Mouse (Mus musculus) mouse embryonic stem cell (cell line): ENCODE data around the gene Trim46.

Source experiments
- in situ Hi-C, 2 experiments: fragments of 300-500 bp; cut with MboI; formaldehyde crosslinking; loops; 1 replicate in 1 of 2; 3 replicates in 1 of 2; pipeline ENCODE4 v1.14.3; 2019 to 2020; ENCODE audit warnings: low sequenced_read_pairs in 2 of 2, low pct_unique_long_range_greater_than_20kb in 1 of 2, mixed read lengths in 1 of 2; ENCODE audit not compliant: unreplicated experiment in 1 of 2

Gene Trim46

DNA sequence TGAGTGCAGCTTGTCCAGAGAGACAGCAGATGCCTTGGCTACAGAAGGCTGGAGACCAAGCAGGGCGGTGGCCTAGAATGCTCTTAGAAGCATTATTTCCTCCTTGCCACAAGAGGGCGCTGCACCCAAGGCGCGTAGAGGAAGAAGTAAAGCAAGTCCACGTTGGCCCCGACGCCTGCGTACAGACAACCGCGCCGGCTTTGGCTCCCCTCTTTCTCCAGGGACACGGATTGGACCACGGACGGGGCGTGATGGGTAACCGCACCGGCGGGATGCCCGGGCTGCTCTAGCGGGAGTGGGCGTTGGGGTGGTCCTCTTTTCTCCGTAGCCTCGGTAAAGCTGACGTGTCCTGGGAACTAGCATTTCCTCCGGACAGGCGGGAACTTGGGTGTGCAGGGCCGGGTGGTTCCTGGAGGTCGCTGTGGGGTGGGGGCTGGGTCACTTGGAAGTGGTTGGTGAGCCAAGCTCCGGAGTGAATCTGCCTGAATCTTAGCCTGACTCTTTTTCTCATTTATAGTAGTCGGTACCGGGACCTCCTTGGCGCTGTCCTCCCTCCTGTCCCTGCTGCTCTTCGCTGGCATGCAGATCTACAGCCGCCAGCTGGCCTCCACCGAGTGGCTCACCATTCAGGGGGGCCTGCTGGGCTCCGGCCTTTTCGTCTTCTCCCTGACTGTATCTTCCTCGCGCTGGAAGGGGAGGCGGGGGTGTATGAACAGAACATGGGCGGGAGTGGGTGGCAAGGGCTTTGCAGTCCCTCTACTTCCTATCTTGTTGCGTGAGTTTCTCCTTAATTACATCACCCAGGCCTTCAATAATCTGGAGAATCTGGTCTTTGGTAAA lies at the start of gene Trim46:
Gene Trim46 (minus strand): TSS at position 49 of the 840 bp plus-strand sequence.
- in situ Hi-C loops, result loop anchor here in 1 of 2 experiments (5.0 kb wide), 1 partner anchor 36 kb away; the partner anchor contains the start of gene Efna1

DNA sequence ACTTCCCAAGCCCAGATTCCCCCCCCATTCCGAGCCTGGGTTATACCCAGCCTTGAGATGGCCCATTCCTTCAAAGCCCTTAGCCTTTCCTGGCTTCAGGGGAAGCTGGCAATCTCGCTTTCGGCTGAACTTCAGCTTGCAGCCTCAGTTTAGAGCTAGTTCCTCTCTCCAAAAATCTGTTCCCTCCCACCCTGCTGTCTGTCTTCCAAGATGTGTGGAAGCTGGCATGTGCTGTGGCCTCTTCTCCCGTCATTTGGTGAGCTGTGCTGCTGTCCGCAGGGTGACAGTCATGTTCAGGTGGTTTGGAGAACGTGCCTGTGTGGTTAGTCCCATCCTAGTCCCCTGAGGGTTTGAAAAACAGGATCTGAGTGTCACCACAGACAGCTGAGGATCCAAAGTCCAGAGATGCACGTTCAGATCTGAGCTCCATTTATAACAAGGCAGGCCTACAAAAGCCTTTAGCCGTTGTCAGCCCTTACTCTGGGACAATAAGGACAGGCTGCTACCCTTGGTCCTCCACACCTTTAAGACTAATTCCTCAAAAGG lies 49.6 kb upstream of the Trim46 start:
- in situ Hi-C loops, result no loop called here

DNA sequence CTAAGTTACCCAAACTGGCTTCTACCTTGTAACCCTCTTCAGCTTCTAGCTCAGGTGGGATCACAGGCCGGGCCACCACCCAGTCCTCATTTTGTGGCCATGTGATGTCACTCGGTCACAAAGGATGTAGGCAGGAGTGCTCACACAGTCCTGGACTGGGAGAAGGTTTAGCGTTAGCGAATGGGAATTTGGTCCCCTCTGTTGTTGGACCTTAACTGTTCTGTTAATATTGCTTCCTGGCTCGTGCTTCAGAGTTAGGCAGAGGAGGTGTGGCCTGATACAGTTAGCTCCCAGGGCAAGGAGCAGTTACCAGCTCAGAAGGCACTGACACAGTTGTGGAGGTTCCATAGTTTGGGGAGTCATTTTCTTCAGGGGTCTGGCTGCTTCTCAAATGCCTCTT lies 48.1 kb upstream of the Trim46 start:
- in situ Hi-C loops, result no loop called here

DNA sequence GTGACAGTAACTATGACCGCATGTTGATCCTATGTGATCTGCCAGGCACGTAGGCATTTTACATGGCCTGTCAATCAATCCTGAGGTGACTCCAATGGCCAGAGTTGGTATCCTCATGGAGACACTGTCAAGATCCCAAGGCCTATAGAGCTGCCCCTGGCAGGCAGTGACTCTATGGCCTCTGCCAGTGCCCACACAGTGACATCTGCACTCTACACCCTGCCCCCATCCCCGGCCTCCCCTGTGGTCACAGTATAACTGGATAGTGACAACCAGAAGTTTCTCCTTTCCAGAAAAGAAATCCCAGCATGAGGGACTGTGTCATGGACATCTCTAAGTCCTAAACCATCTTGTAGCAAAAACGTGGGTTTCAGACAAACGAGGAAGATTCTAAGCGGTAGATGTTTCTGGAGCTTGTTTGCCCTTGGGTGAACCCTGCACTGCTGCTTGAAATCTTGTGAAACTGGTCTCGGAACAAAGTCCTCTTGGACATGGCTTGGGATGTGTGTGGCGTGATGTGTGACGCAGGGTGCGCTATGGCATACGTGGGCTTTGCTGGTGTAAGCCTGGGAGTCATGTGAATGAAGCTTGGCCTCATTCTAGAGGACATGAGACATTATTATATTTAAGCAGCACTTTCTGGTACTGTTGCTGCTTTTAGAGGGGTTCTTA lies 47.3 kb upstream of the Trim46 start:
- in situ Hi-C loops, result no loop called here

DNA sequence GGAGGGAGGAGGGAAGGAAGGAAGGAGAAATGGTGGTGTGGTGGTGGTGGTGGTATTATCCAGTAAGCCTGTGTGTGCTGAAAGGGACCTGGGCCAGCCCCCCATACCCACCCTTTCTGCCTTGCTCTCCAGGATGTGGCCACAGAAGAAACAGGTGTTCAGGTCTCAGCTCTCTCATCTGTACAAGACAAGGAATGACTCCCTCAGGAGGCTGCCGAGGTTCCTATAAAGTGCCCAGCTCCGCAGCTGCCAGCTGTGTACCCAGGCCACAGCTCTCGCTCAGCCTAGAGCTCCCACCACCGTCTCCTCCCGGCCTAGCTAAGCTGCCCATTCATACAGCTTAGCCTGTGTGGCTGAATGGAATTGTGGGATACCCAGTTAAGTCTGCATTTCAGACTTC lies 46.2 kb upstream of the Trim46 start:
- in situ Hi-C loops, result no loop called here

DNA sequence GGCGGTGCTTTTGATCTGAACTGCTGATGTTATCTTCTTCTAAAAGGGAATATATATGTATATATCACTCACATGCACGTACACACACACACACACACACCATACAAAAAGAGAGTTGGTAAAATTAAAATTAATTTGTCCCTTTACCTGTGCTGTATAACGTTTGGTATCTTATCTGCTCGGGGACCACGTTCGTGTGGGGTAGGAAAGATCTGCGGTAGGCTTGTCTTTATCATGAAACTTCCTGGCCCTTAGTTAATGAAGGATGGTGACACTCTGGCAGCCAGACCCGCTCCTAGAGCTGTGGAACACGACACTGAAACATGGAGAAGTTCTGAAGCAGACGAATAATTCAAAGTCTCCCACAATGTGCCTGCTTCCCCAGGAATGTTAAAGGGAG lies 45.8 kb upstream of the Trim46 start:
- in situ Hi-C loops, result no loop called here

DNA sequence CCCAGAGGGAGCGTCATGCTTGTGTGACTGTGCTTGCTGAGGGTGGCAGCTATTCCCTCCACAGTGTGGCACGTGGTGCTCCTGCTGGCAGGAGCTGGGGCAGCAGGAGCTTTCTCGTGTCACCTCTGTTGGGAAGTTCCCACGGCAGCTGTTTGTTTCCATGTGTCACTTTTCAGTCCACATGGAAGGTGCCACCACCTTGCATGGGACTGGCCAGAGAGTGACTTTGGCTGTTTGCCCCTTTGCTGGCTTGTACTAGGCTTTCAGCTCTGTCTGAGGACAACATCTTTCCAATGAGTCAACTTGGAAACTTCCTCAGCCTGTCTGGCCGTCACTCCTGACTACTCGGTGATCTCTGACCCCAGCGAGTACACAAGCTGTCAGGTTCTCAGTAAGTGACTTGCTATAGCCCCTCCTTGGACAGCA lies 42.4 kb upstream of the Trim46 start:
- in situ Hi-C loops, result no loop called here

DNA sequence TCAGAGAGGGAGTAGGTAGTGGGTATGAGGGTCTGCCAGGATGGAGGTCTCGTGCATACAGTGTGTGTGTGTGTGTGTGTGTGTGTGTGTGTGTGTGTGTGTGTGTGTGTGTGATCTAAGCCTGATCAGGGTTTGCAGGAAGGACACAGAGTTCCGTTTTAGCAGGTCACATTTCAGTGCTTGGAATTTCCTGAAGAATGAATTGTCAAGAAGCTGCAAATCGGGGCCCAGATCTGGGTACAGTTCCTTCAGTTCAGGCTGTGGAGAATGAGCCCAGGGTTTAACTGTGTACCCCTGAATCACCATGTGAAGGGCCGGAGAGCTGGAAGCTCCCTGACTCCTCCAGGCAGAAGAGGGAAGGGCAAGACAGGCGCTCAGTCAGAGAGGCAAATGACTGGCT lies 41.2 kb upstream of the Trim46 start:
- in situ Hi-C loops, result no loop called here

DNA sequence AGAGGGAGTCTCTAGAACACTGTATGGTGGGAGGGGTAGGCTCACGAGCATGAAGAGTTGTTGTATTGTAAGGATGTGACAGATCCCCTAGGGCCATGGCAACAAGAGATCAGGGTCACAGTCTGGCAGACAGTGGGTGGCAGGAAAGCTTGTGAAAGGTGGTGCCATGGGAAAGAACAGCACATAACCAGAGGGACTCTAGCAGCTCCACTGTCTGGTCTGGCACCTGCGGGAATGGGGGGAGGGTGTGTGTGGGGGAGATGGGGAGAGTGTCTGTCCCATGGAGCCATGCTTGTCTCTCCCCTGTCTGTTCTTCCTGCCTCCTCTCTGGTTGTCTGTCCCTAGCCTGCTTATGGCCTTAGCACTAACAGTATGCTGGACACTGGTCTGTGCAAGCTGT lies 39.4 kb upstream of the Trim46 start:
- in situ Hi-C loops, result no loop called here

DNA sequence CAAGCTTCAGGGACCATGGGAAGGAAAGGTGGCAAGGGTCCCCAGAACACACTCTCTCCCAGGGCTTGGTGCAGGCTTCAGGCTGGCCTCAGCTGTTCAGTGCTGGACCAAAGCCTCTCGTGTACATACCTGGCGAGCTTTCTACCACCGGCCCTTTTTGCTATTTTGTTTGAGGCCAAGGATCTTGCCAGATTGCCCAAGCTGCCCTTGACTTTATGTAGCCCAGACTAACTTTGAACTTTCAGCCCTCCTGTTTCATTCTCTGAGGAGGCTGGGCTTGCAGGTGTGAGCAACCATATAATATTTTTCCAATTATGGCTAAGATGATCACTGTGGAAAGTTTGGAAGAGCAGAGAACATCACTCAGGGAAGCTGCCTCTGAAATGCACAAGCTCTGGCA lies 38.2 kb upstream of the Trim46 start:
- in situ Hi-C loops, result loop anchor here in 1 of 2 experiments (5.0 kb wide), 1 partner anchor 37 kb away; the partner anchor contains the start of genes Krtcap2 and Trim46

DNA sequence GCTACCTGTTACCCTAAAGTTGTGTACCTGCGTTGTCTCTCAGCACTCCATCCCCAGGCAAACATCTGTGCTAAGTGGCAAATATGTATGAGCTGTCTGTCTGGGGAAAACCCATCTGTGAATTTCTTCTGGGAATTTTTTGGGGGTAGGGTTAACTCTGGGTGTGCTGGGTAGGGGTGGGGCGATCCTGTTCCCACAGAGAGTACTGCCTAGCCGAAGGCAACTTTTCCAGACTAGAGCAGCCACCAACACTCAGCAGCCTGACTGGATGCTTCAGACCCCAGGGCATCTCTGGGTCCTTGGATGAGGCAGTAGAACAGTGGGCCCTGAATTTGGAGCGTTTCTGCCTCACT lies 36.2 kb upstream of the Trim46 start:
- in situ Hi-C loops, result loop anchor here in 1 of 2 experiments (5.0 kb wide), 1 partner anchor 35 kb away; the partner anchor contains the start of genes Krtcap2 and Trim46

DNA sequence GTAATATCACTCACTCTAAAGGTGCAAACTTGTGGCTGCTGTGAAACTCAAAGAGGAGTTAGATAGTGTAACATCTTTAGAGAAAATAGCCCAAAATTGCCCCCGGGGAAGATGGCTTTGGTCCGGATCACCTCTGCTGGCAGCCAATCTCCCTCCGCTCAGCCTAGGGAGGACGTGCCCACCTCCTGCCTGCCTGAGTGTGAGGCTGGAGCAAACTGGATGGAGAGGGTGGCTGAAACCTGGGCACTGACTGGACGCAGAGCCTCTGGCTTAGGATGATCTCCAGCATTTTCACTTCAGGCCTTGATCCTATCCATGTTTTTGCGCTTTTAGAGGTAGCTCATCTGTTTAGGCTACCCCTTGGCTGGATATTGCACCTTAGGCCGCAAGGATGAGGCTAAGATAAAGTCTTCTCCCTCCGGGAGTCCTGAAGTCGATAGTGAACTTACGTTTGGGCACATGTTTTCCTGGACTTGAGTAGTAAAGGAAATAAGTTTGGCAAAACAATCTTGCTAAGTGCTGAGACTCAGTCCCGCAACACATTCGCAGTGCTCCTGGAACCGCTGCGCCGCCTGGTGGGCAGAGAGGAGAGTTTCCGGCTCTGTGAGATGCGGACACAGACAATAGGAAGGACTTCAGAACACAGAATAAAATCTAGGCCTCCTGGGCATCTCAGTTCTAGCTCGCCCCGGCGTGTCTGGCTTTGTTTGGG lies 35.6 kb upstream of the Trim46 start:
- in situ Hi-C loops, result loop anchor here in 1 of 2 experiments (5.0 kb wide), 1 partner anchor 34 kb away; the partner anchor contains the start of genes Krtcap2 and Trim46

DNA sequence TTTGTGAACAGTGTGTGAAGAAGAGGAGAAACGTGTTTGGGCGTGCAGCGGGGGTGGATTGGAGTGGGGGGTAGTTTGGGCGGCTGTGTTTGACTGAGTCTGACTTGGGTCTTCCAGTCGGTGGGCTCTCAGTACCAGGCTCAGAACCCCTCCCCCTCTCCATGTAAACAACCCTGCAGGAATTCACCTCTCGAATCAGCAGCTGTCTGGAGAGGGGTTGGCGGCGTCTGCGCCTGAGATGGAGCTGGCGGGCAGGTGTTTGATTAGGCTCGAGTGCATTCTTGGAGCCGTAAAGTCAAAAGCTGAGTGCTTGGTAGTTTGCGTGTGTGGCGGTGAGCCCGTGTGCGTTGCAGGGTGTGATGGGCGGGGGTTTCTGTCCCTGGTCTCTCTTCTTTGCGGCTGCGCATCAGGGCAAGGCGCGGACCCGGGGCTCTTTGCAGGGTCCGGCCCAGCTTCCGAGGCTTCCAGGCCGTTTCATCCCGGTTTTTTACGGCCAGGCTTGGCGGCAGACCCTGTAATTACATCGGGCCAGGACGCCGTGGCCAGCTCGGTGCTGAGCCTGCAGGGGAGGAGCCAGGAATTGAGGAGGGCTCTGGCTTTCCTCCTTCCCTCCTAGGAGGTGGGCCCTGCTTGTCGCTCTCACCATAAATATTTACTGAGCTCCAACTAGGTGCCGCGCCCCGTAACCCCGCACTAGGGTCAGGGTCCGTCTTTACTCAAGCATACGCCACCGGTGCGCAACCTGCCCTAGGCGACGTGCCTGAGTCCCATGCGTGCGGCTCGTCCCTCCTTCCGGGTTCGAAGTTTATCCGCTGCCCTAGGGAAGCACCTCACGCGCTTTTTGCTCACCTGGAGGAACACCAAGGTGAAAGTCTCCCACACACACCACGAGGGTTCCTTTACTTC lies 34.8 kb upstream of the Trim46 start, which contains the start of gene Efna1:
Gene Efna1 (minus strand): TSS at position 537 of the 906 bp plus-strand sequence.
- in situ Hi-C loops, result loop anchor here in 1 of 2 experiments (5.0 kb wide), 1 partner anchor 34 kb away; the partner anchor contains the start of genes Krtcap2 and Trim46

DNA sequence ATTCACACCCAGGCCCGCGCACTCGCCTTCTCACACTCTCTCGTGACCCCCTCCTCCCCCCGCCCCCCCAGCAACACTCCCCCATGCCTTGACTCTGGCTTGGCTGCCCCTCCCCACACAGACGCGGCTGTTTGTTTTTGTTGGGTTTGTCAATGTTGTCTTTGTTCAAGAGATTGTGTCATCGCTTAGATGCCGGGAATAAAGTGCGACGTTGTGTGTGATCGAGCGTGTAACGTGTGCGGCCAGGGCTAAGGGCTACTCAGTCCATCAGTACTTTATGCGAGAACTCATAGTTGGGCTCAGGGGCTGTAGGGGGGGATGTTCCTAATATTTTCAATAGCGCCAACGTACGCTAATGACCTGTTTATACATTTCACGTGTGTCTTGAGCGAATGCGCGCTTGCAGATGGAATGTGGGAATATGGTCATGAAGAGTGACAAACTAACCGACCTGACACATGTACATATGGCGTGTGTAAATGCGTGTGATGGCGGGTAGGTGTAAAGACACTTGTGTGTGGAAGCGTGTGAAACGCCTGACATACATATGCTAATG lies 34.0 kb upstream of the Trim46 start:
- in situ Hi-C loops, result loop anchor here in 1 of 2 experiments (5.0 kb wide), 1 partner anchor 33 kb away; the partner anchor contains the start of genes Krtcap2 and Trim46

DNA sequence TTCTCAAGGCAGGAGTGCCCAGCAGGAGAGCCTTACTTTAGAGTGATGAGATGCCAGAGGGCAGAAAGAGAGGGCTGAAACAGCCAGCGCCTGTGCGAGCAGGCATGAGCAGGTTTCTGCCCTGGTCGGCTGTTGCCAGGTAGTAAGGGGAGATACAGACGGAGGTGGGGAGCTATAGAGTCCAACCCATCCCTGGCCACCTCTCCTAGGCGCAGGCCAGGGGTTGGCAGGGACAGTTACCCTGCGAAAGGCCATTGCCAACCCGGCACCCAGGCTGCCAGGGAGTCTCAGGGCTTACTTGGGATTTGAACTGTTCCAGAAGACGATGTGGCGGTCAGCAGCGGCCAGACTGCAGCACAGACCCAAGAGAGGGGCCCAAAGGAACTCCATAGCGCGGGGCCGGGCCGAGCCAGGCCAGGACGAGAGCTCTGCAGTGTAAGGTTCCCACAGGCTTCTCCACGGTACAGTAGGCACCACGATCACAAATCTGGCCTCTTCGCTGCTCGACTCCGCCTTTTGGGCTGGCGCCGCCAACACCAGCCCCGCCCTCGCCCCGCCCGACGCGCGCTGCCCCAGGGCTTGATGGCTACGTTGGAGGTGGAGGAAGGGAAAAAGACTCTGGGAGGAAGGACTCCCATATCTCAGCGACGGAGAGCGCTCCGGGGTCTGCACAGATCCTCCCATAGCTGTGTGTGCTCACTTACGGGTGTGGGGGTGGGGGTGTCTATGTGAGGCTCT lies 33.2 kb upstream of the Trim46 start:
- in situ Hi-C loops, result no loop called here

DNA sequence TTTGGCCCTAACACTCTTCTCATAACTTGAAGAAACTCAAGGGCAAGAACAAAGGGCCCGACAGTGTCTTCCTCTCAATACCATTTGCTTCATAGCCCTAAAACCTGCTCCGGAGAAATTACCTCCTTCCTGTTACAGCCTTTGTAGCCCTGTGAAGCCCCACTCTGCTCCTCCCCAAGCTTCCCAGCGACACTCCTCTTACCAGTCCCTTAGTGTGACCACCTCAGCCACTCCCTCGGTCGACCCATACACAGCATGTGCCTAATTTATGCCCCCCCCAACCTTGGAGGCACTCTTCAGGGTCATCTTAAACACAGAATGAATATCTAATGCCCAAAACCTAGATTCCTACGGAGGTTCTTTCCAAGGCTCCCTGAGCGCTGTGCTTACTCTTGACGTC lies 32.5 kb upstream of the Trim46 start:
- in situ Hi-C loops, result no loop called here

DNA sequence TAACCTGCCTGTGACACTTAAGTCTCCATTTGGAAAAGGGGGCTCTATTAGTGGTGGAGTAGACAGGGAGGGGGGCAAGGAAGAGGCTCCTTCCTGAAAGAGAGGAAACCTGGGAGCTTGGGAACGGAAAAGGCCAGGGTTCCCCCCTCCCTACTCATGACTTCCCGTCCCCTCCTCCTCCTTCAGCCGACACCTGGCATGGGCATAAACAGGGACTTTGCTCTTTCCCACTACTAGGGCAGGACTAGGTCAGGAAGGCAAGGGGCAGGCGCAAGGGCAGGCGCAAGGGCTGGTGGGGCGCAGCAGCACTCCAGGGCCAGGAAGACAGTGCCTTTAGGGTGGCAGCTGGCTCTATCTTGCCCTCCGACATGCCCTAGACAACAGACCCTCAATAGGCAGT lies 32.0 kb upstream of the Trim46 start:
- in situ Hi-C loops, result no loop called here
